Mouse (Mus musculus) liver, adult (tissue): ENCODE data around the gene Phlpp1.

Experiments used
- GATA4 ChIP-seq: IDR thresholded peaks from 2 replicates; pipeline ENCODE4 v1.6.1; 2014; ENCODE audit warnings: mild to moderate bottlenecking, low read length; ENCODE audit not compliant: insufficient replicate concordance

Phlpp1 gene

GRCm38 (mm10) chr1:106243371-106243770 is 71.8 kb downstream of the Phlpp1 start:
- TF ChIP-seq GATA4, result no peak

DNA sequence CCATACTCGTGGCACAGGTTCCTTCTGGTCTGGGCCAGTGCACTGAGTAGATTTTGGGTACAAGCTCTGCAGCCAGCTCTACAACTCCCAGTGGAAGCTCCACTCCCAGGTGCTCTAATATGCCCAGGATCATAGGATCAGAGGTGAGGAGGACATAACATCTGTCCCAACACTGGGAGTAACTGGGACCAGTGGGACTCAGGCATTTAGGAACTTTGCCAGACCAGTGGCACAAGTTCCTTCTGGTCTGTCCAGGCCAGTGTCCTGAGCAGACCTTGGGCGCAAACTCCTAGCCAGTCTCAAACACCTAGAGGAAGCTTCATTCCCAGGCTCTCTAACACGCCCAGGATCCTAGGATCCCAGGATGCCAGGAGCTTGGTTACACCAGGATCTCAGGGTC is 72.7 kb downstream of the Phlpp1 start:
- TF ChIP-seq GATA4, result no peak

DNA sequence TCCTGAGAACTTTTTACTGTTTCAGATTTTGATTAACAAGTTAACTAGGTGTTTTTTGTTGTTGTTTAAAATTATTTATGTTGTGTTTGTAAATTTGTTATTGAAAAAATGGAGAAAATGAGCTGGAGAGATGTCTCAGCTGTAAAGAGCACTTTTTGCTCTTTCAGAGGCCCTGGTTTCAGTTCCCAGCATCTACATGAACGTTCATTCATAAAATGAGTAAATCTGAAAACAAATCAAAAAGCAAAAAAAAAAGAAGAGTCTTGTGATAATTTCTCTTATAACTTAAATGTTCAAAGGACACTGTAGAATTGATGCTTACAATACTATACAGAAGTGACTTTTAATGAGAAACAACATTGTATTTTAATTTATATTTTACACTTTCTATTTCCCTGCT is 82.5 kb downstream of the Phlpp1 start:
- TF ChIP-seq GATA4, result no peak

DNA sequence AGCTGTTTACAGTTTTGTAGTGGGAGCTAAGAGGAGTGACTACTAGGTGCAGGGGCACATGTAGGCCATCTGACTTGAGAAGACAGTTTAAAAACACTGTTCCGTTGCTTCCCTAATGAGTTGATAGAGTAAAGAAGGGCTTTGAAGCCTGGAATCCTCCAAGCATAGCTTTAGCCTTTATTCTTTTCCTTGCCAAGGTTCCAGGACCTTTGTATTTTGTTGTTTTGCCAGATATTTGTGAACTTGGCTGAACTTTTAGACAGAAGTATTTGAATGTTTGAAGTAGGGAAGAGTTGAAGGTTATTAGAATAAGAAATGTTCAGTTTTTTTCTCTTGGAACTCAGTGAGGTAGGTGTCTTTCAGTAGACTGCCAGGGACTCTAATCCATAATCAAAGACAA is 85.6 kb downstream of the Phlpp1 start:
- no peak for TF ChIP-seq GATA4

- TF ChIP-seq GATA4, result no peak
These were observed 96.7 kb downstream of the Phlpp1 start for GRCm38 (mm10) chr1:106268028-106268799.

DNA sequence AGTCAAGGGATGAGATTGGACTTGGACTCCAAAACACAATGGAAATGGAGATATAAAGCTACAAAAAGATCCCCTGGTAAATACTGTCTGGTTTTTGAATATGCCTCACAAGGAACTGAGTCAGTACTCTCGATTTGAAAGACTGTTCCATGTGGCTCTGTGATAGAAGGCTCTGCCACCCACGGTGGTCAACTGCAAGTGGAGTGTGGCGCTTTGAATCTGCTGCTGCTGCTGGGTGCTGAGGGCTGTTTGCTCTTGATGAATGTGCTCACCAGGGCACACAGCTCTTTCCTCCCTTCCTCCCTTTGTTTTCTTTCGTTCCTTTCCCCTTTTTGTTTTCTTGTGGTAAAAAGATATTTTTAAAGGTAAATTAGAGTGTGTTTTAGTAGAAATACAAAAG is 97.8 kb downstream of the Phlpp1 start:
- TF ChIP-seq GATA4, result no peak

DNA sequence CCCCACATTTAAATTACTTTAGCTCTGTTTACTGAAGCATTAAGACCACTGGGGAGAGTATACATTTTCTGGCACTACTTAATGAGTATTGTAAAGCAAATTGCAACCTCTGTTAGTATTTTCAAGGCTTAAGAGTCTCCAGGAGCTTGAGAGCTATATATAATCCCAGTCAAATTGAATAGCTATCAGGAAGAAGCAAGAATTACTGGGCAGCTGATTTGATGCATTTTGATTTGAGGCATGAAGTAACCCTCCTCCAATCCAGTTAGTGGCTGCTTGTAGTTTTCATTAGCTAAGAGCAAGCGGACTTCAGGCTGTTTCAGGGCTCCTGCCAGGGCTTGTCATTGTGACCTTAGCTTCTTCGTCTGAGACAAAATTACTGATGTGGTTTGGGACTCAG is 101.4 kb downstream of the Phlpp1 start:
- TF ChIP-seq GATA4, result no peak

GRCm38 (mm10) chr1:106273801-106274200 is 102.2 kb downstream of the Phlpp1 start:
- no peak for TF ChIP-seq GATA4

GRCm38 (mm10) chr1:106274561-106275001 is 103.0 kb downstream of the Phlpp1 start:
- TF ChIP-seq GATA4, result no peak

GRCm38 (mm10) chr1:106275142-106275541 is 103.6 kb downstream of the Phlpp1 start:
- no peak for TF ChIP-seq GATA4

DNA sequence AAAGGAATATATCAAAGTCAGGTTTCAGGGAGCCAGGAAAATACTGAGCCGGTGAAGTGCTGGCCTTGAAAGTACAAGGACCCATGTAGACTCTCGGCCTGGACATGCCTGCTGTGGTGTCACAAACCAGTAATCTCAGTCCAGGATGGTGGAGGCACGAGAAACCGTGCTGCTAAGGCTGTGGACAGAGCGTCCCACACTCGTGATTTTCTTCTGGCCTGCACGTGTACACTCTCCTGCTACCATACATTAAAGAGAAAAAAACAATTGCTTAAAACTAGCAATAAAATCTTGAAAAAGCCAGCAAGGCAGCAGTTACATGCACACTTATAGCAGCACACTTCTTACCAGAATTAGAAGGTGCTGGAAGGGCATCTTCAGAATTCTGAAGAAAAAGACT is 104.2 kb downstream of the Phlpp1 start:
- no peak for TF ChIP-seq GATA4

DNA sequence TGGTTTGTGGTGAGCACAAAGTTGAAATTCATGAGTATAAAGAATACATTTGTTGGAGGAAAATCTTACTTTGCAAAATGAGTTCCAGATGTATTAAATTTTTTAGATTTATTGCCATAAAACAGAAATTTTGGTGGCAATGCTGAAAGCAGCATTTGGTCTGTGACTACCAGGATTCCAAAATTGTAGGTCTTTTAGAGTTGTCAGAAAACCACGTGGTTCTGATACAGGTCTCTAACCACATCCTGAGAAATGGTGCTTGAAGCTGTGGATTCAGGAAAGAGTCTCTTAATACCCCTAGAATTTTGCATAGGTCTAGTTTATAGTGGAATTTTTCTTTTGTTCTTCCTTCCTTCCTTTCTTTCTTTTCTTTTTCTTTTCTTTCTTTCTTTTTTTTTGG is 105.3 kb downstream of the Phlpp1 start:
- no peak for TF ChIP-seq GATA4

- TF ChIP-seq GATA4, result no peak
These were observed 105.7 kb downstream of the Phlpp1 start for GRCm38 (mm10) chr1:106277286-106277685.

GRCm38 (mm10) chr1:106278552-106279060 is 107.1 kb downstream of the Phlpp1 start:
- TF ChIP-seq GATA4, result no peak

- no peak for TF ChIP-seq GATA4
These were observed 108.0 kb downstream of the Phlpp1 start for GRCm38 (mm10) chr1:106279404-106280123.
